ENCODE assay signal across 8 mouse cellular contexts in genomic region chr16:29657650-29658548, GRCm38 (mm10).
DNase-seq lines count a peak whose midpoint lies in the region; ATAC-seq and TF ChIP-seq lines count a peak whose summit lies in the region.

No protein-coding gene starts in this region.

- H3K27ac ChIP-seq in forebrain, embryonic 14.5 days (ENCODE audit: low read depth, low read length) = peak overlapping the region; percentile 76
- peak overlapping the region; percentile 70 for H3K27ac ChIP-seq in midbrain, embryonic 10.5 days (replicated peaks)
- H3K27ac ChIP-seq in stomach, postnatal 0 days (replicated peaks) = no peak overlapping the region

- peaks cover 2% of the 10 kb centered on the region; the same call in 1 of the 2 replicates for H3K36me3 ChIP-seq in E14TG2a.4 (ENCODE audit: insufficient read depth, low read length)
- H3K36me3 ChIP-seq in forebrain, embryonic 14.5 days (ENCODE audit: control insufficient read depth, insufficient read depth, low read length) = no peaks in the 10 kb centered on the region
- no peaks in the 10 kb centered on the region for H3K36me3 ChIP-seq in midbrain, embryonic 10.5 days
- H3K36me3 ChIP-seq in stomach, postnatal 0 days (ENCODE audit: control insufficient read depth, insufficient read depth, low read length) = no peaks in the 10 kb centered on the region

- no peak for TF ChIP-seq CTCF in E14TG2a.4 (conservative IDR thresholded peaks at IDR 0.05; ENCODE audit: low read length)
- TF ChIP-seq CTCF in stomach, postnatal 0 days (IDR thresholded peaks at IDR 0.05; ENCODE audit: low read depth) = peak; percentile 52

- WGBS in forebrain, embryonic 14.5 days = under 1% methylated on average over 18 of the region's 18 CpGs
- WGBS in midbrain, embryonic 10.5 days = 9% methylated on average over 18 of the region's 18 CpGs
- WGBS in stomach, postnatal 0 days = 16% methylated on average over 18 of the region's 18 CpGs

- no peak for DNase-seq in frontal cortex, postnatal 14 days (ENCODE audit: low spot score in 2 of 2)
- DNase-seq in forebrain, embryonic 14.5 days (ENCODE audit: low spot score) = peak; percentile 89
- peak; percentile 37 to 46 for DNase-seq in layer of hippocampus, postnatal 10 days (ENCODE audit: low spot score in 2 of 2)
- DNase-seq in midbrain, embryonic 10.5 days (ENCODE audit: low spot score) = peak; percentile 72
- no peak for DNase-seq in stomach, postnatal 0 days (ENCODE audit: low spot score)
- DNase-seq in adrenal gland, postnatal 4 days (ENCODE audit: low spot score in 2 of 2) = no peak

- H3K4me3 ChIP-seq in E14TG2a.4 (replicated peaks; ENCODE audit: low read length) = peak overlapping the region; percentile 58
- H3K4me3 ChIP-seq in forebrain, embryonic 14.5 days (ENCODE audit: low read depth, low read length) = peak overlapping the region; percentile 10
- peak overlapping the region; percentile 37 for H3K4me3 ChIP-seq in midbrain, embryonic 10.5 days
- H3K4me3 ChIP-seq in stomach, postnatal 0 days (ENCODE audit: low read depth, low read length) = no peak overlapping the region

- TF ChIP-seq EP300 in stomach, postnatal 0 days (optimal IDR thresholded peaks at IDR 0.05) = no peak

- peak; percentile 58 for ATAC-seq in frontal cortex, adult (ENCODE audit: low TSS enrichment)
- ATAC-seq in forebrain, embryonic 14.5 days = peak; percentile 88
- no peak for ATAC-seq in stomach, postnatal 0 days (ENCODE audit: low FRiP score, low TSS enrichment)

- peaks cover 77% of the 10 kb centered on the region for H3K4me1 ChIP-seq in E14TG2a.4 (replicated peaks; ENCODE audit: low read depth, low read length)
- peaks cover 19% of the 10 kb centered on the region for H3K4me1 ChIP-seq in forebrain, embryonic 14.5 days (ENCODE audit: control insufficient read depth, insufficient read depth, low read length)
- peaks cover 38% of the 10 kb centered on the region for H3K4me1 ChIP-seq in midbrain, embryonic 10.5 days
- no peaks in the 10 kb centered on the region; the same call in 1 of the 2 replicates for H3K4me1 ChIP-seq in stomach, postnatal 0 days (replicated peaks; ENCODE audit: control insufficient read depth, insufficient read depth)

- peak overlapping the region; percentile 44 for H3K4me2 ChIP-seq in forebrain, embryonic 14.5 days (ENCODE audit: low read length)
- peak overlapping the region; percentile 9; the same call in 1 of the 2 replicates for H3K4me2 ChIP-seq in stomach, postnatal 0 days (replicated peaks; ENCODE audit: low read depth)

- 0 out of 2 replicates have a peak, but pooled peaks cover 3% of the 10 kb centered on the region for H3K27me3 ChIP-seq in E14TG2a.4 (ENCODE audit: insufficient read depth, low read length)
- H3K27me3 ChIP-seq in forebrain, embryonic 14.5 days (replicated peaks; ENCODE audit: control insufficient read depth, insufficient read depth, low read length) = peaks cover 9% of the 10 kb centered on the region; the same call in 1 of the 2 replicates
- H3K27me3 ChIP-seq in midbrain, embryonic 10.5 days (ENCODE audit: low read depth, poor library complexity, severe bottlenecking) = peaks cover 98% of the 10 kb centered on the region
- H3K27me3 ChIP-seq in stomach, postnatal 0 days (ENCODE audit: control insufficient read depth, insufficient read depth, low read length) = no peaks in the 10 kb centered on the region

- no peaks in the 10 kb centered on the region for H3K9me3 ChIP-seq in E14TG2a.4 (ENCODE audit: low read length)
- H3K9me3 ChIP-seq in forebrain, embryonic 14.5 days (replicated peaks; ENCODE audit: control insufficient read depth, low read length) = no peaks in the 10 kb centered on the region
- no peaks in the 10 kb centered on the region for H3K9me3 ChIP-seq in midbrain, embryonic 10.5 days (replicated peaks)
- no peaks in the 10 kb centered on the region for H3K9me3 ChIP-seq in stomach, postnatal 0 days (ENCODE audit: control insufficient read depth, low read length)

- peak overlapping the region; percentile 1; the same call in 1 of the 2 replicates for H3K9ac ChIP-seq in forebrain, embryonic 14.5 days (ENCODE audit: low read length)
- H3K9ac ChIP-seq in stomach, postnatal 0 days (ENCODE audit: low read length) = no peak overlapping the region

Comparison
In these comparisons a context has a peak if more than half of its experiments do, and no peak if none do; other contexts are left out.
1. DNase-seq: peak in forebrain, embryonic 14.5 days (single experiment), layer of hippocampus, postnatal 10 days (2 of 2) and midbrain, embryonic 10.5 days (single experiment); none in frontal cortex, postnatal 14 days (0 of 2), stomach, postnatal 0 days (single experiment) and adrenal gland, postnatal 4 days (0 of 2).